Mouse (Mus musculus): ENCODE data around the gene Lypd6b.

DNA sequence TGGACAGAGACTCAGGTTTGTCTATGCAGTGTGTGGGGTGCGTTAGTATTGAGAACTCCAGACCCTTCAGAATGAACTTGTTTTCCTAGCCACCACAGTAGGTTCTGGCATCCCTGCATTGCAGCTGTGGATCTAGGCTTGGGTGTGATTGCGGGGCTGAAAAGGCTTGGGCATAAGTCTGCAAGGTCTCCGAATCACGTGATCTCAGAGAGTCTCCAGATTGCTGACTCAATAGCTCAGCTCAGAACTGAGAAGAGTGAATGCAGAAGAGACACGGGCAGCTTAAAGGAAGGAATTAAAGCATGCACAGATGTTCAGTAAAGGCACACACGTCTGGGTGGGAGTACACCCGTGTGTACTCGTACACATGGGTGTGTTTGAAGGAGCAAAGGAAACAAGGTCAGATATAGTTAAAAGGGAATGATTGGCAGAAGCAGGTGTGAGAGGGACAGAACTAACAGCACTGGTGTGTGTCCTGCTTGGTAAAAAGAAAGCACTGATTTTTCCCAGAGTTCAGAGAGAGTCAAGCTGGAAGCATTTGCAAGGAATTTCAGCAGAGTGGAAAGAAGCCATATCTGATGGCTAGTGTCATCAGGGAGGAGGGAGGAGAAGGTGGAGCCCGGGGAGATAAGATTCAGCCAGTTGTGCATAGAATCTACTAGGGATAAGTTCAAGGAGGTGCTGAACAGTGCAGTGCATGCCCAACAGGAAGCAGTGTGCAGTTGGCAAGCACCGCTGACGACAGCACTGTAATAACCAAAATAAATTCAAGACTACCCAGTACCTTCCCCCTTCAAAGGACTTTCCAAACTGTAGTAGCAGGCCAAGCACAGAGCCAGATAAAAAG is 37.5 kb upstream of the Lypd6b start:
- TF ChIP-seq POLR2A (IDR thresholded peaks at IDR 0.05; ENCODE audit: extremely low read depth, insufficient read depth, low read length) (no peak), CTCF (IDR thresholded peaks at IDR 0.05; ENCODE audit: extremely low read depth, insufficient read depth, low read length) (no peak)

Measured in cortical plate, adult 2 months (tissue).